Mouse (Mus musculus) 3134 (cell line): Measurements from ENCODE around the gene Usp47.

Experiments
- DNase-seq: peaks from one replicate; pipeline ENCODE4 v3.0.0-alpha.2; 2011; ENCODE audit warnings: low spot score; ENCODE audit not compliant: insufficient read length; ENCODE audit errors: extremely low read depth

Usp47 gene

DNA sequence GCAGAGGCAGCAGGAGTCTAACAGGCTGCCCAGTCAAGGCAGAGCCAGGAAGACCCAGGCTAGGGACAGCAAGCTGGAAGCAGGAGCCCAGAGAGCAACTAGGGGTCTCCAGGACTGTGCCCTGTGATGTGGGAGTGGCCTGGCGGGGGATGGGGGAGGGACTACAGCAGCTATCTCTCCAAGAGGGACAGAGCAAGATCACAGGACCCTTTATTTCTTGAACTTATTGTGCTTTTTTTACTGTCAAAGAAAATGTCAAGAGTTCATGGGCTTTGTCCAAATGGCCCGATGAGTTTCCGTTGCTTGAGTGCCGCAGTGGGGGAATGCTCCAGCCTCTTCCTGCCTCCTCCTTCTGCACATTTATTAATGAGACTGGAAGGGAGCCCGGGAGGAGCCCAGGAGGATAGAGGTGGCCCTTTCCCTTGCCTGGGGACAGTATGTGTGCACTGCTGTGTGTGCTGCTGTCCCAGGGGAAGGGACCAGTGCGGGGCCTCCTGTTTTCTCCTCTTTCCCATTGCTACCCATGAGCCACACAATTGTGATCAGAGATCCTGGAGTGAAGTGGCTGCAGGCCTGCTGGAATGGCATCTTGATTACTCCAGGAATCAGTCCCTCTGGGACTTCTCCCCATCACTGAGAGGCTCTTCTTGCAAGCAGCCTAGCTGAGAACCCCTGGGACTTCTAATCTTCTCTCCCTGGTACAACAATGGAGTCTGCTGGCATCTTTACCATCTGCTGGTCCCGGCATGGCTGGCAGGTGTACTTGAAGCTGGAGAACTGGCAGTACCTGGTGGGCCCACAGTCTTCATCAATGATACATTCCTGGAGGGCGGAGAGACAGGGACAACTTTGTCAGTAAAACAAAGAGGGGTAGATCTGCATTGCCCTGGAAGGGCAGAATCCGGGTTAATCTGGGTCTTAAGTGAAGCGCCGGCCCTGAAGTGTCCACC, 97.8 kb downstream of the Usp47 start:
- no peak for DNase-seq

DNA sequence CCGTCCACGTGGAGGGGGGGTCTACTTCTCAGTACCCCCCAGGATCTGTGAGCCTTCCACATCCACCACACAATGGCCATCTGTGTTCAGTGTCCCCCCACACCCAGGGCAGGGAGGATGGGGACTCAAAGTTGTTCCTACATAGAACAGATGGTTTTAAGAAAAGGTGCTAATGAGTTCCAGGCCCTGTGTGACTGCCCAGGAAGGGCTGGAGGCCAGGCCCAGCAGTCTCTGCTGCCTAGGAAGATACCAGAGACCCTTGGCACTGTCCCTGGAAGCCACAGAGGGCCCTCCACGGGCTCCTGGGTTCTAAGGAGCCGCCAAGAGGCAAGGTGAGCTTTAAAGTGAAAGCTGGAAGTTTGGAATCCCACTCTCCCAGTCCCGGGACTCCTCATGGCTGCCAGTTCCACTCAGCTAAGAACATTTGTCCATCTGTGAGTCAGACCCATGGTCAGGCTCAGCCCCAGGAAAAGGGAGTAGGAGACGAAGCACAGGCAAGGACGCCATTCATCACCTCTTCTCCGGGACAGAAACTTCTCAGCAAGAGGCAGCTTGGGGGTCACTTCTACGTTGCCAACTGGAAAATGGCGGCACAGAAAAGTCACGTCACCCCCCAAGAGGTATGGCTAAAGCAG, 98.7 kb downstream of the Usp47 start:
- no peak for DNase-seq

DNA sequence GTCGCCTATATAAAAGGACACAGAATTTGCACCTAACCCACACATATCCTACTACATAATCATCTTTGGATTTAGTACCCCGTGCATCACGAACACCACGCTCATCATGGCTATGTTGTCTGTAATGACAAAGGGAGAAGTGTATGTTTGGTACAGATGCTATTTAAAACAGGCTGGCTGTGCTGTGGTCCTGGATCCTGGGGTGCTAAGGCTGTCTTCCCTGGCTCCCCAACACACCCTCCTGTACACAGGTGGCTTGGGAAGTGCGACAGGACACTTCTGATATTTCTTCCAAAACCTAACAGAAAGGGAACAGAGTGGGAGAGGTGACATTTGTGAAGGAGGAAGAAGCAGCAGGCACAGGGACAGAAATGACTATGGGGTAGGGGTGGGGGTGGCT, 100.3 kb downstream of the Usp47 start:
- DNase-seq = no peak

DNA sequence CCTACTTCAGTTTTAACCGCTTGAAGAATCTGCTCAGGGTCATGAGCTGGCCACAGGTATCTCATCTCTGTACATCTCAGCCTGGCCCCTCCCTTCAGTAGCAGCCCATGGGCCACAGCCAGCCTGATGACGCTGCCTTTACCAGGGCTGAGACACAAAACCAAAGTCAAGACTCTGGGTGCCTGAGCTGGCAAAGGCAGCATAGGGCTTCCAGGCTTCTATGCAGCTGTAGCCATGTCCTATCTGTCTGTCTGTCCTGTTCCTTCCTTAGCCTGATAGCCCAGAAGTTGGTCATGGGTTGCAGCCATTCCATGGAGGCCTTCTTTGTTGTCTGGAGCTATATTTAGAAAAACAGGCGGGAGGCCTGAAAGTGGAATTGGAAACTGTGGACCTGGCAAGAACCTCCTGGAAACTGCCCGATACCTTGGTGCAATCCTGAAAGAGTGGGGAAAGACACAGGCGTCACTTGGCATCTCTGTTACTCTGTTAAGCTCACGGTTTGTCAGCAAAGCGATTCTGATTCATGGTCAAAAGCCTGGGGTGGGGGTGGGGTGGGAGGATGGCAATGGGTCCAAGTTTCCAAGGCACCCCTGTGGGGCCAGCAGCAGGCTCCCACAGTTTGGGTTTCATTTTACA, 102.4 kb downstream of the Usp47 start:
- DNase-seq = no peak

DNA sequence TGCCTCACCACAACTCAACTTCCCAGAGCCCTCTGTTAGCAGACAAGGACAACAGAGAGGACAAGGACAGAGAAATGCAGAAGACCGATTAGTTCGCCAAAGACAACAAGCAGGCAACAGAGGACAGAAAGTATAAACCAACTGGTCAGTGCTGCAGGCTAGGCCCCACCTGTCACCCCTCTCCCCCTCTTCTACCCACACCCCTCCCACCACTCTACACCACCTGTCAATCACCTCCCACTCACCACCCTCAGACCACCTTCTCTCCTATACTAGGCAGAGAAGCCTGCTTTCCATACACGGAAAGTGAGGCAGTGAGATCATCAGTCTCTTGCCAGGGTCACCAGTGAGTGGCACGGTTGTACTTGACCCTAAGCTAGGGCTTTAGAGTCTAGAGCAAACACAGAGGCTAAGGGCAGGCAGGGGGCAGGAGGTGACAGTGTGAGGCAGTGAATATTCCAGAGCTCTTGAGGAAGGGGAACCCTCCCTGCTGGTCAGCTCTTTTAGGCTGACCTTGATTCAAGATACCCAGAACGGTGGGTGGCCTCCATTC, 103.9 kb downstream of the Usp47 start:
- no peak for DNase-seq

DNA sequence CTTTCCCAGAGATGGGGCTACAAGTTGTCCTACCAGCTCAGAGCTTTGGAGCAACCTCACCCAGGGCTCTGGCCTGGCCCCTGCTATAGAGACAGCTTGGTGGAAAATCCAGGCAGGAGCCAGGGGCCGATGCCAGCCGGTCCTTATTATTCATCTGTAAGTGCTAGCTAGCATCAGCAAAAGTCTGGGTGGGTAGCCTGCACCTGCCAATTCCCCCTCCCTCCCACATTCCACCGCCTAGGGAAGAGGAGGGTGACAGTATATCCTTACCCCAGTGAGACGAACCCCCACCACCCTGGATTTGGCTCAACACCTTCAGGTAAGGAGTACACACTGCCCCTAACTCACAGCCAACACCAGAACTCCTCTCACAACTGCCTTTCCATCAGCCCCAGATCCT, 104.7 kb downstream of the Usp47 start:
- no peak for DNase-seq

DNA sequence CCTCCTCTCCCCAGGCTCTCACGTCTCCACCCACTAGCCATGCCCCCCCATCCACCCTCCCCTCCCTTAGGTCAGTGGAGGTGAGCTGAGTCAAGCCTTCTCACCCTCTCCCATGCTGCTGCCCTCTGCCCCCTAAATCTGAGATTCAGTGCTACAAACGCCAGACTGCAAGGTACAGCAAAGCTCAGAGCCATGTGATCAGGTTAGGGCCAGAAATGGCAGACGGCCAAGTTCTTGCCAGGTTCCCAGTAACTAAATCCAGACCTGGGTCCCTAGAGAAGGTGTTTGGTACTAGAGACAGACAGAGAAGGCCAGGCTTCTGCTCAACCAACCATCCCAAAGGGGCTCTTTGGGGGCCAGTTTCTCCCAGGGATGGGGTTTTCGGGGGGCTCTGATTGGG, 105.5 kb downstream of the Usp47 start:
- DNase-seq = no peak

DNA sequence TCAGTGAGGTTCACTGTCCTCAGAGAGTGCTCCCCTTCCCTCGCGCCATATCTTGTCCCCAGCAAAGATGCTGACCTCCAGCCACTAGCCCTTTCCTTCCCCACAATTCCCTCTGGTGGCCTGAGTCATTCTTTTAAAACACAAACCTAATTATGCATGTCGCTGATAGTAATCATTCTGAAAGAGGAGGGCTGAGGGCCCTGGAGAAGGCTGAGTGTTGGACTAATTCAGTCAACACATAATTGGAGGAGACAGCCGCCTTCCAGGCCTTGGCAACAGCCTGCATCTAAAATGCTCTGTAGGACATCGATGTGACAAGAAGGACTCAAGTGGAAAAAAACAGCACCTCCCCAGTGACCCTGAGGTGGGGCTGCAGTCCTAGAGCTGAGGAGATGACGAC, 106.5 kb downstream of the Usp47 start:
- no peak for DNase-seq

DNA sequence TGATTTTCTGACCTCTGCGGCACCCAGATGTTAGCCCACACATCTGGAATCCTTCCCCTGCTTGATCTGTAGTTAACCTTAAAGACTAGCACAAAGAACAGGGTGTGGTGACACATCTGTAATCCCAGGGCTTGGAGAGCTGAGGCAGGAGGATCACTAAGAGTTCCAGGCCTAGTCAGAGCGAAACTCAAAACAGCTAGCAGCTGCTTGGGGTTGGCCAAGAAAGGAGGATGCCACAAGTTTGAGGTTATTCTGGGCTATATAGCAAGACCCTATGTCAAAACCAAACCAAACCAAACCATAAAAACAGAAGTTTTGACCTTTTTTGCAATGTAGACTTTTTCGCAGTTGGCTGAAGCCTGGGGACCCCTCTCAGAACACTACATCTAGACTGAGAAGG, 107.4 kb downstream of the Usp47 start:
- no peak for DNase-seq

DNA sequence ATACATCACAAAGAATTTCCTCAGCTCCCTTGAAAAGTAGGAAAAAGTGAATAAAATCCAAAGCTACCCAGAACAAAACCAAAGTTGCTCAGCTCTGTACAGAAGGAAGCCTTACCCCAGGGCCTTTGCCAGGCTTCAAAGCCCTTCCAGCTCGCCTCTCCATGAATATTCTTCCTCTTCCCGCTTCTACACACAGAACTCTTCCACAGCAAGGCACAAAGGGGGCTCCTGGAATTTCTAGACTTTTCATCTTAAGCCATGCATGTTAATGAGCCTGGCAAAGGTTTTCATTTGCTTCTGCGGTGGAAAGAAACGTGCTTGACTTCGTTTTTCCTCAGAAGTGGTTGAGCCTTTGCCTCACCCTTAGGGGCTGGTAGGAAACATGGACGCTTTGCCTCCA, 108.7 kb downstream of the Usp47 start:
- no peak for DNase-seq

DNA sequence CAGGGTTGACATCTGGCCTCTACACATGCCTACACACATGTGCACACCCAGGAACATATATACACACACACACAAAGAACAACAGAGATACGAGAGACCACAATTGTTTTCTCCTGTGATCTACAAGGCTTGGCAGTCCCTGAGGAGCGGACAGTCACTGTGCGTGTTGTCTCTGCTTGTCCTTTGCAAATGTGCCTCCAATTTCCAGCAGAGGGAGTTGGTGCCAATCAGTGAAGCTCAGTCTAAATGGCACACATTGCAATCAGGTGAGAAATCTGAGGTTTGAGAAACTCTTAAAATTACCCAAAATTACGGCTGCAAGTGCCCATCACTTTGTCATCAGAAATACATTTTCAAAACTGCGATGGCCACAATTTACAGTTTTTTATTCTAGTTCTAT, 110.0 kb downstream of the Usp47 start:
- no peak for DNase-seq

DNA sequence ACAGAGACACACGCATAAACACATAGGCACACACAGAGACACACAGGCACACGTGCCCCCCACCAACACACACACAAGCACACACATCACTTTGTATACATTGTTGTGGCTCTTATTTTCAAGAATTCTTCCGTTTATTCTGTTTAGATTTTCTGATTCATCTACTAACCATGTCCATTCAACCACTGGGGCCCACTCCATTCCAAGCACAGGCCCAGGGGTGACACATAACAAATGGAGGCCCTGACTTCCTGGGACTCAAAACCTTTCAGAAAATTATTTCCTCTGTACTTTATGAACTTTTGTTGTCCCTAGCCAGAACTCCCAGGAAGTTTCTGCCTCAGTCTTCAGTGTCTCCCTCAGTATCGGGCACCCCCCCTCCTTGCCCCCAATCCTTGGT, 111.9 kb downstream of the Usp47 start:
- no peak for DNase-seq

DNA sequence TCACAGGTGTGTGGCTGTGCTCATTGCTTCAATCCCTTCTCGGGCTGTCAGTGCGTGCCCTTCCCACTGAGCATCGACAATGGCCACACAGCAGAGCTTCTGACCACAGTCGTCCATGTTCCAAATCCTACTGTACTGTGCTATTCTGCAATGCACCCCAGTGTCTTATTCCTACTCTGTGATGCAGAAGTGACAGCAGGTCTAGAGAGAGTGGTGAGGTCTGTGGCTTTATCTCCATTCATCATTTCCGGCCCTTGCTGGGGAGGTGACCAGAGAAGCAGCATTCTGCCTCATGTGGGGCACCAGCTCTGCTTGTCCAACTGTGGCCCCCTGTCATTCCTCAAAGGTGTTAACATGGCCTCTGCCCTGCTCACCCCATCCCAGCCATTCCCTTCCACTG, 113.2 kb downstream of the Usp47 start:
- DNase-seq = no peak

DNA sequence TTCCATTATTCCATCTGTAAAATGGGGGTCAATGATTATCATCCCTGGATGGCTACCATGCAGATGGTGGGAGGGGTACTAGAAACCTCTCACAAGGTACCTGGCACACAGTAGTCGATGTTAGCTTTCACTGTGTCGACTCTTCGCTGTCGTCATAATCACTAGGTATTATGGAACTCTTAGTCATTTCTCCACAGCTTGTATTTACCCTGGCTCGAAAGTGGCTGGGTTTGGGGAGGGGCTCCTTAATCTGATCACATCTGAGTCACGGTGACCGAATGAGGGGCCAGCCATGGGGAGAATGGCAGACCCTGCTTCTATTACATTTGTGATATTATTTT, 114.8 kb downstream of the Usp47 start:
- no peak for DNase-seq

DNA sequence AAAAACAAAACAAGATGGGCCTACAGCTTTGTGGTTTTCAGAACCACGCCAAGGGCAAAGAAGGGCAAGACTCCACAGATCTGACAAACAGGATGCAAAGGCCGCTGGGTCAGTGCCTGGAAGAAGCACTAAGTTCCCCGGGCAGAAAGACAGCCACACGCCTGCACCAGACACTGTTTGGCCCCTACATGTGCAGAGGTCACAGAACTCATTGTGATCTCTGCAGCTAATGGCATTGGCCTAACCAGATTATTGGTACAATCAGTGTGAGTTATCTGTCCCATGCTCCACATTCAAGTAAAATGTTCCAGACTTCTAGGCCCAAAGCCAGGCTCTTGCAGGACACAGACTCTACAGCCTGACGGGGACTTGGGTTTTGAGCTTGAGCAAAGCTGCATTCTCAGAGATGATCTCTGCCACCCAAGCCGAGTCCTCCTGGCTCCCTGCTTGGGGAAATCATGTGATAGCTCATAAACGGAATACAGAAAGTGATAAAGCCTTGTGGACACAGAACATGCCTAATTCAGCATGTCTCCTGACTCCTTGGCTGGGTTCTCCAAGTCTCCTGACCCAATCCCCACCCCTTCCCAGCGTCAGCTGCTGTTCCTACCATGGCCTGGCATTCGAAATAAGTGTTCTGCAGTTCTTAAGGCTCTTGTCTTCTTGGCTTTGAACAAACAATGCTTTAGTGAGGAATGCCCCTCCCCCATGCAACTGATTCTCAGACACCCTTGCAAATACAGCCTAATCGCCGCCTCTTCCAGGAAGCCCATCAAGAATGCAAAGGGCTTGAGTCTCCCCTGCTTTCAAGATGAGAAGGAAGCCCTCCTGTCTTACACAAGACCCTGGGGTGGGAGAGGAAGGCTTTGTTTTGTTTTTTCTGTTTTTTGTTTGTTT, 115.5 kb downstream of the Usp47 start:
- peak; percentile 68 for DNase-seq

DNA sequence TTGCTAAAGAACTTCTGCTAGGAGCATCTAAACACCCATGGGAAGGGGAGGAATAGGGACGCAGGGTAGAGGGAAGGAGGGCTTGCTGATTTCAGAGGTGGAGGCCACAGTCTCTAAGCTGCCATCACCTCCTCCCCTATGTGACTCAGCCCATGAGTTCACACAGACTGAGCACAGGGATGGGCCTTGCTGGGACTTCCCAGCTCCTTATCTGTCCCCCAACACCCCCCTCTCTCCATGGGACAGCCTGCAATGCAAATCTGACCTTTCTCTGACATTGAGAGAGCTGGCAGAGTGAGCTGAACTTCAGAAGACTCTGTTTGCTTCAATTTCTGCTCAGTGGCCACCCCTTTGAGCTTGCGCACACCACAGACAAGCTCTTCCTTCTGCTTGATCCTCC, 117.4 kb downstream of the Usp47 start:
- DNase-seq = no peak

DNA sequence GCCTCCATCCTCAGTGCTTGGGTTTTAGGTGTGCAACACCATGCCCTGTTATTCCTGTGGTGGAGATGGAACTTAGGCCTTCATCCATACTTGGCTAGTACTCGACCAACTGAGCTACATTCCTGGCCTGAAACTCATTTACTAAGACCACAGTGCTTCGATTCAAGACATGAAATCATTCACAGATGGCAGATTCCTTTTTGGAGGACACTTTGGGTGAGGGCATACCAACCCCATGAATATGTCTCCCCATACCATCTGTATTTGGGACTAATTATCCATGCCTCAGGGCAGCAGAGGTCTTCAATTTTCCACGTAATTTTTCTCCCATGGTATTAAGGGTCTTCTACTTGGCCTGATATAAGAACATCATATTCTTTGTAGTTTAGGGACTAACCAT, 119.3 kb downstream of the Usp47 start:
- DNase-seq = peak; percentile 49

DNA sequence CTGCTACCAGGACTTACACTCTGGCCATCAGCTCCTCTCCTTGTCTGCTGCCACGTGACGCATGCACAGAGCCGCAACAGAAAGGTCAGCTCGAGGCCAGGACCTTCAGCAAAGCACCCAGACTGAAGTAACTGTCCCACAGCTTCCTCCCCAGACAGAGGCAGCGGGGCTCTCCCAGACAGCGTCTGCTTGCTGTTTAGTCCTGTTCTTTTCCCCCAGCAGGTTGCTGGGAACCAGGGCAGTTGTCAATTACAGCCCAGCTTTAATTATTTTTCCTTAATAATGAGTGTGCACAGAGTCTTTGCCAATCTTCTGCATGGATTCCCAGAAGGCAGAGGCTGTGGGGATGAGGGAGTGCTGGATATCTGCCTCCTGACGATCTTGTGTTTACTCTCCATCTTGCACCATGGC, 119.8 kb downstream of the Usp47 start:
- DNase-seq = peak; percentile 34

DNA sequence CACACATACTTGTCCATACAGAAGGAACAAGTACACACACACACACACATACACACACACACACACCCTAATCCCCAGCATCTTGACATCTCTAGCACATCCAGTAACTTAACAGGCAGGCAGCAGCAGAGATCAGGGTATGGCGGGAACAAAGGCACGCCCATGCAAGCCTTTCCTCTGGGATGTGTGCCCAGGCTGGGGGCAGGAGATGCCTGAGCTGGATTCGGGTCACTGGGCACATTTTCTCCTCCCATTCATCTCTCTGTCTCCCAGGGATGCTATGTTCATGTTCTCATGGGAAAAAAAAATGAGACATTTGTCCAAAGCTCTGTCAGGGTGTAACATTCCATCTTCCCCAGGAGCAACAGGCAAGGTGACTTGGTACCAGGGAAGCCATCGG, 120.7 kb downstream of the Usp47 start:
- peak; percentile 51 for DNase-seq

DNA sequence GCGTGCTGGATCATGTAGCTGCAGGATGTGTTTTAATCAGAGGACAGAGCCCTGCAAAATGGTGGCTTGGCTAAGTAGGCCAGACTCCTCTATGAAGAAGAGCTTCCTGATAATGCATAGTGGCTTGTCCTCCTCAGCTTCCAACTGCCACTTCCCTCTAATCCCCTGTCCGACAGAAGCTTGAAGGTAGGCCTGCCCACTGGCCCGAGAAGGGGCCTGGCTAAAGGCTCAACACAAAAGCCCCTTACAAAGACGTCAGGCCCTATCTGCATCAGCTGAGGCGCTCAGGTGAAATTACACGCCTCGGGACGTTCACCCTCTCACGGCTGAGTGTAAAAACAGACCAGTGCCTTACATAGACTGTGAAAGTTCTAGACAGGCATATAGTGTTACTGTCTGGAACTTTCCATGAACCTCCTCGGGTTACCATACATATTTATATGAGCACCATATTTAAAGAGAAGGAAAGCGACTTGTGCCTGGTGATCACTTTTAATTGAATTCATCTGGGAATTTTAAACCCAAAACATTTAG, 121.4 kb downstream of the Usp47 start:
- no peak for DNase-seq
